Mouse (Mus musculus) lung, postnatal 14 days (tissue): ENCODE measurements around the gene Gm49403.
"Not testable (repeated sequence)": the region's sequence is repeated elsewhere in the genome, so short reads cannot be mapped to it uniquely, and the experiment has no call there.

Experiments
- DNase-seq: peaks from one replicate; pipeline ENCODE4 v3.0.0; 2021

The Gm49403 gene

DNA sequence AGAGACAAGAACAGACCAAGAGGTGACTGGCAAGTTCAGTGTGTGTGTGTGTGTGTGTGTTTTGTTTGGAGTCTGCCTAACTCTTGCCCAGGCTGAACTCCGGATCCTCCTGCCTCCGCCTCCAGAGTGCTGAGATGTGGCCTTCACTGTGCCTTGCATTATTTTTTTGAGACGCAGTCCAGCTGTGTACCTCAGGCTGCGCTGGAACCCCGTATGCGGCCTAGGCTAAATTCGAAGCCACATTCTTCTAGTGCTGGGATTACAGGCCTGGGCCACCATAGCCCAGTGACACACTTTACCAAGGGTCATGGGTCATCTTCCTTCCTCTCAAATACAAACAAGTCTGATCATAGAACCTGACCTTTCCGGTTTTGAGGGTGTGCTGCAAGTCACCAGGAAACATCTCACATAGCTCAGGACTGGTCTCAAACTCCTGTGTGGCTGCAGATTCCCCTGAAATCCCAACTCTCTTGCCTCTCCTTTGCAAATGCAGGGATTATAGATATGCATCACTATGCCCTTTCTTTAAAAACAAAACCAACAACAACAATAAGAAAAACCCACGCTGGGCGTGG lies 11.4 kb upstream of the Gm49403 start:
- DNase-seq: no peak

DNA sequence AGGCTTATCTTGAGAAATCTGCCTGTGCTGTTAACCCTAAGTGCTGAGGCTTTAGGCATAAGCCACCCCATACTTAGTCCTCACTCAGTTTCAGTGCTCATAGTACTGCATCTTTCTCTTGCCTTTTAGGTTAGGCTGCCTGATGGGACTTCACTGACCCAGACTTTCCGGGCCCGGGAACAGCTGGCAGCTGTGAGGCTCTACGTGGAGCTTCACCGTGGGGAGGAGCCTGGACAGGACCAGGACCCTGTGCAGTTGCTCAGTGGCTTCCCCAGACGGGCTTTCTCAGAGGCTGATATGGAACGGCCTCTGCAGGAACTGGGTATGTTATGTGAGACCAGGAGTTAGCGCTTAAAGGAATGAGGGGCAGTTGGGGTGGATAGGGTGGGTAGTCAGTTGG lies 8.7 kb upstream of the Gm49403 start:
- DNase-seq: no peak

DNA sequence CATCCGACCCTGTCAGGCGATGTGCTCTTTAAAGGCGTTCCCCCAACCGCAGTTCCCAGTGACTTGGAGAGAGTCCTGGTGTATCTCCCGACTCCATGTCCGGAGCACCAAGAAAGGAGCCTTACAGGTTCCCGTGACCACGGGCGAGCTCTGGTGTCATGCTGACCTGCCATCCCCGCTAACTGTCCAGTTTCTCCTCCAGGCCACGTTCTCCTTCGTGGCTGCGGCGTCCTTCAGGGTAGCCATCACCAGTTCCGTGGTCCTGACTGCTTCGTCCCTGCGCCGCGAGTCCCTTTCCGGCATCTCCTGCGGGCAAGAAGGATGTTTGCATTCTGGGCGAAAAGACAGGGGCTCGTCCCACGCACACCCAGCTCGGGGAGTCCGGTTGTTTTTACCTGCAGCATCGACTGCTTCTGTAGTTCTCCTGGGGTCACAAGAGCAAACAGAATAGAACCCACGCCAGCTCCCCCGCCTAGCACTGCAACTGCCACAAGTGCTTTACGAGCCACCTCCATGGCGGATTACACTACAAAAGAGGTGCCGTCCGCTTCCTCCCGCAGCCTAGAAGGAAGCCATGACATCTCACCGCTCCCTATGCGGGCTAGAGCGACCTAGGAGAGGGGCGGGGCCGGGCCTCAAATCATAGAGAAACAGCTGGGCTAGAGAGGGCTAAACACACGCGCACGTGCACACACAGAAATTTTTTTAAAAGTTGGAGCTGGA lies 3.3 kb upstream of the Gm49403 start, which contains the start of gene Uqcc3:
Gene Uqcc3 (minus strand): TSS at position 613 of the 723 bp plus-strand sequence.
- peak; percentile 90 for DNase-seq

DNA sequence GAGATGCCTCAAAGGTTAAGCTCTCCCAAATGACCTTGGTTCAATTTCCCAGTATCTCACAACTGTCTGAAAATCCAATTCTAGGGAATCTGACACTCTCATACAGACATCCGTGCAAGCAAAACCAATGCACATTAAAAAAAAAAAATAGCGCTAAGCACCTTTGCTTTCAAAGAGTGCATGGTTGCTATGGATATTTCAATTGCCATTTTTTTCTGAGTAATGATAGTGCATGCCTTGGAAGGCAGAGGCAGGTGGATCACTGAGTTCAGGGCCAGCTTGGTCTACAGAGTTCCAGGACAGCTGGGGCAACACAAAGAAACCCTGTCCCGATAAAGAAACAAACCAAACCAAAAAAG lies 2.7 kb upstream of the Gm49403 start:
- no peak for DNase-seq

DNA sequence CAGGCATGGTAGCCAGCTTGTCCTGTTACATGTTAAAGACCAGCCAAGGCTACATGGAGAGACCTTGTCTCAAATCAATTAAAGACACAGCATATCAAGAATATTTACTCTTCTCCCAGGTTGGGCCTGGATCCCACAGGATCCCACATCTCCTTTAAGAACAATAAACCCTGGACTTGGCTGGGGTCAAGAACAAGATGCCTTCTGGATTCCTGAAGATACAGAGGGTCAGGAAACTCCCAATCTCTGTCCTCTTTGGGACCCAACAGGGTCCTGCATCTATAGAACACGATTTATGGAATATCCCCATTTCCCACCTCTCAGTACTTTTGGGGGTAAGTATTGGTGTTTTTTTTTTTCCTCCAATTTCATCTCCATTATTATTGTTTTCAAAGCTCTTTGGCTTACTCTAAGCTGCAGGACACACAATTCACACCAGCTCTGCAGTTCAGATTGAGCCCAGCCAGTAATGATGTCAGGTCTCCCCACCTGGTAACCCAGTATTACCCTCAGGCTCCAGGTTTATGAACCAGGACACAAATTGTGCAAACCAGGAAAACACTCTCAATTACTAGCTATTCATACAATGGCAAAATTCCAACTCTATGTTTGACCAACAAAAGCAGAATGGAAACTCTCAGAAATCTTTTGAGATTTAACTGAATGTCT lies 3.3 kb downstream of the Gm49403 start:
- no peak for DNase-seq

DNA sequence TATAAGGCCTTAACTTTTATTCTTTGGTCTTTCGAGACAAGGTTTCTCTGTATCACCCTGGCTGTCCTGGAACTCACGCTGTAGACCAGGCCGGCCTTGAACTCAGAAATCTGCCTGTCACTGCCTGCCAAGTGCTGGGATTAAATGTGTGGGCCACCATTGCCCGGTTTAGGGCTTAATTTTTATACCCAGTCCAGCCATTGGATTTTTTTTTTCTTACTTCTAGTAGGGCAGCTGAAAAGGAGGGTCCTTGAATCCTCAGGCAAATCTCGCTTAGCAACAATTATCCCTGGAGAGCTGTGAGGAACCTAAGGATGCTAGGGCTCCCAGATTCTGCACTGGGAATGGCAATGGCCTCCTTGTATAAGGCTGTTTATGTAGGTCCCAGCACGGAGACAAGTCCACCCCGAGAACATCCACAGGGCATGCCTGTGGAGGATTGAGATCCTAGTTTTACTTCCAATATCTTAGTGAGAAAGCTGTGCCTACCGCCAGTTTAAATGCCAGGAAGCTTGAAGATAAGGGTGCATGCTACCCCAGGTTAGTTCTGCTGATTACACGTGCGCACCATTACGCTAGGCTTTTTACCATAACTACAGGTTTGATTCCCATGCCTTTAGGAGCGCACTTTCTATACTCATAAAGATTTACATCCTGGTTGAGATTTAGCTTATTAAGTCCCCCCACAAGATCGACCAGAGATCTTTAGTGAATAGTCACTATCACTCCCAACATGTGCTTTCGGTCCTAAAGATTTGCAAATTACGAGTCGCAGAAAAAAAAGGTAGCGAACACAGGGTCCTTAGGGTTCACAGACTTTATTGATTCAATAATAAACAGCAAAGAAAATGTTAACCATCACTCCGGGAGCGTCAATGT lies 4.1 kb downstream of the Gm49403 start:
- no peak for DNase-seq

DNA sequence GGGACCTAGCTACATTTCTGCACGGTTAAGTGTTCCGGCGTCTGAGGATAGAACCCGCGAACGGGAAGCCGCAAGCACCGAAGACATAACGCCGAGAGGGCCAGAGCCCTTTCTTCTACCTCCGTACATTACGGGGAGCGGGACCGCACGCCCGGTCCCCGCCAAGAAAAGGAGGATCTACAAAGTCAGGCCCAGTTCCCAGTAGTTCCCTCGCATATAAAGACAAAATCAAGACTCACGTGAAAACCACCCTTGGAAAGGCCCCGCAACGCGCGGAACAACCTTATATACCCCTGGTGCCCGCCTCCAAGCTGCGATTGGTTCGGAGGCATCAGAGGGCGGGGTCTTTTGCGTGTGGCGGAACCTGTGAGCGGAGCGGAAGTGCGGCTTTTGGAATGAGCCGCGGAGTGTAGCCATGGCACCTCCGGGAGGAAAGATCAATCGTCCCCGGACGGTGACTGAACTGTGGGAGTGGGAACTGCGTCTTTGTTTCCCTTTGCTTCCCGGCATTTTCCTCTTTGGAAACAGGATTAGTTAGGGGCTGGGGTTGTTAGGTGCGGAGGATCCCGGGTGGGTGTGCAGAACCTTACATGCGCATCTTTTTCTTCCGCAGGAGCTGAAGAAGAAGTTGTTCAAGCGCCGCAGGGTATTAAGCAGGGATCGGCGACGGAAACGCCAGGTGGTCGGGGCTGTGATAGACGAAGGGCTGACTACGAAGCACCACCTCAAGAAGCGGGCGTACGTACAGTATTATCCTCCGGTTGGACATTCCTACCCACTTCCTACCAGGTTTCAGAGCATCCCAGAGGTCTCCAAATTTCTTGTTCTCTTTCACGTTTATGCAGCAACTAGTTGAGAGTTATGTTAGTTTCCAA lies 5.0 kb downstream of the Gm49403 start, which contains the start of the genes 1810009A15Rik and Gm49416:
Gene 1810009A15Rik (plus strand): TSS at position 343 of the 875 bp plus-strand sequence.
Gene Gm49416 (plus strand): TSS at position 416 of the 875 bp plus-strand sequence.
- DNase-seq: peak; percentile 95

DNA sequence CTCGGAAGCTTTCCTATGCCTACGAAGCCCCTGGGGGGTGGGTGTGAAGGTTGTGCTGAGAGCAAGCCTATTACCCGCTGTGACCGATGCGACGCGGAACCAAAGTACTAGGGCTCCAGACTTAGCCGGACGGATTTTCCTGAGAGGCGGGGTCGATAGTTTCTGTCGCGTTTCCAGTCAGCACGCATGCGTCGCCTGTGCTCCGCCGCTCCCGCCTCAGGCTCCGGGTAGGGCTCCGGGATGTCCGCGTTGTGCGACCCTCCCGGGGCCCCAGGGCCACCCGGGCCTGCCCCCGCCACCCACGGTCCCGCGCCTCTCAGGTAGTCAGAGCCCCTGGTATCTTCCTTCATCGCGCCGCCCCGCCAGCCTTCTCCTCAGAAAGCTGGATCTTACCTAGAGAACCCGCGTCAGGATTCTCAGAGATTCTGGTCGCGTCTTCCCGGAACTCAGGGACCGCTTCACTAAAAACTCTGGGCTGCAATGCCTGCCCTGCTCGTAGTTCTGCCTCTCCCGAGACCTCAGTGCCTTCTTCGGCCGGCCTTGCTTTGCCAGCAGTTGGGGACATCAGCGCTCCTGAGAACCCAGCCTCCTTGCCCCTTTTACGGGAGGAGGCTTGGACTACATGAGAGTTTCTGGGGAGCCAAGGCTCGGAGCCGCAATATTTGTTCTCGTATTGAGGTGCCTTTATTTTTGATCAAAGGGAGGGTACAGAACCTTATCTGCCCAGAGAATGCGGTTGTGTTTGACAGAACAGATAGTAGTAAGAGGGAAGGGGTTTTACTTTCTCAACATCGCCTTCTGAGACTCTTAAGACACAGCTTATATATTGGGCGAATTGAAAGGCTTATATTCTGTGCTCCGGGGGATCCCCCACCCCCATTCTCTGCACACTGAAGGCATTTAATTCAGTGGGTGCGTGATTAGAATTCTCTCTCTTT lies 9.4 kb downstream of the Gm49403 start, which contains the start of gene Ints5:
Gene Ints5 (plus strand): TSS at position 177 of the 938 bp plus-strand sequence.
- peak; percentile 86 for DNase-seq

DNA sequence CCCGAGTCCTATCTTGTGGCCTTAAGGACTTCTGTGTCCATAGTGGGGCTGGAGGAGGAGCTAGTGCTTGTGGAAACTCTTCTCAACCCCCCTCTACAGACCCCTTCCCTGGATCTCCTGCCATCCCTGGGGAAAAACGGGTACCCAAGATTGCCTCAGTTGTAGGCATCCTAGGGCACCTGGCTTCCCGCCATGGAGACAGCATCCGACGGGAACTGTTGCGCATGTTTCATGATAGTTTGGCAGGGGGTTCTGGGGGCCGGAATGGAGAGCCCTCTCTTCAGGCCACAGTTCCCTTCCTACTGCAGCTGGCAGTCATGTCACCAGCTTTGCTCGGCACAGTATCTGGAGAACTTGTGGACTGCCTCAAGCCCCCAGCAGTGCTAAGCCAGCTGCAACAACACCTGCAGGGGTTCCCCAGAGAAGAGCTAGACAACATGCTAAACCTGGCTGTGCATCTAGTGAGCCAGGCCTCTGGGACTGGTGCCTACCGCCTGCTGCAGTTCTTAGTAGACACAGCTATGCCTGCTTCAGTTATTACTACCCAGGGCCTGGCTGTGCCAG lies 11.7 kb downstream of the Gm49403 start:
- no peak for DNase-seq

DNA sequence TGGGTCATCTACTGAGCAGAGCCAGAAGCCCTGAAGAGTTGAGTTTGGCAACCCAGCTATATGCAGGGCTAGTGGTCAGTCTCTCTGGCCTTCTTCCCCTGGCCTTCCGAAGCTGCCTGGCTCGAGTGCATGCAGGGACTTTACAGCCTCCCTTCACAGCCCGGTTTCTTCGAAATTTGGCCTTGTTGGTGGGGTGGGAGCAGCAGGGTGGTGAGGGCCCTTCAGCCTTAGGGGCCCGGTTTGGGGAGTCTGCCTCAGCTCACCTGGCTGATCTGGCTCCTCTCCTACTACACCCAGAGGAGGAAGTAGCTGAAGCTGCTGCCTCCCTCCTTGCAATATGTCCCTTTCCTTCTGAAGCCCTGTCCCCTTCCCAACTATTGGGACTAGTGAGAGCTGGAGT lies 12.5 kb downstream of the Gm49403 start:
- not testable (repeated sequence) for DNase-seq

DNA sequence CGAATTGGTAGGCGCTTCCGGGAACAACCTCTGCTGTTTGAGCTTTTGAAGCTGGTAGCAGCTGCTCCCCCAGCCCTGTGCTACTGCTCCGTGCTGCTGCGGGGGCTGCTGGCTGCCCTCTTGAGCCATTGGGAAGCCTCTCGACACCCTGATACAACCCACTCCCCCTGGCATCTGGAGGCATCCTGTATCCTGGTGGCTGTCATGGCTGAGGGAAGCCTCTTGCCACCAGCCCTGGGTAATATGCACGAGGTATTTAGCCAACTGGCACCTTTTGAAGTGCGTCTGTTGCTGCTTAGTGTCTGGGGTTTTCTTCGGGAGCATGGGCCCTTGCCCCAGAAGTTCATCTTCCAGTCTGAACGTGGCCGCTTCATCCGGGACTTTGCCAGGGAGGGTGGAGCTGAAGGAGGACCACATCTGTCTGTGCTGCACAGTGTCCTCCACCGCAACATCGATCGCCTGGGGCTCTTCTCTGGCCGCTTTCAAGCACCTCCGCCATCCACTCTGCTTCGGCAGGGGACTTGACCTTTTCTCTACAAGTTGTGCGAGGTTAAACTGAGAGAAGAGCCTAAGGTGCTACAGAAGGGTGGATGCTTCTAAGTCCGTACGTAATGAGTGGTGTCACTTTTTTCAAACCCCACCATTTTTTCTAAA lies 13.6 kb downstream of the Gm49403 start:
- DNase-seq: peak; percentile 50

DNA sequence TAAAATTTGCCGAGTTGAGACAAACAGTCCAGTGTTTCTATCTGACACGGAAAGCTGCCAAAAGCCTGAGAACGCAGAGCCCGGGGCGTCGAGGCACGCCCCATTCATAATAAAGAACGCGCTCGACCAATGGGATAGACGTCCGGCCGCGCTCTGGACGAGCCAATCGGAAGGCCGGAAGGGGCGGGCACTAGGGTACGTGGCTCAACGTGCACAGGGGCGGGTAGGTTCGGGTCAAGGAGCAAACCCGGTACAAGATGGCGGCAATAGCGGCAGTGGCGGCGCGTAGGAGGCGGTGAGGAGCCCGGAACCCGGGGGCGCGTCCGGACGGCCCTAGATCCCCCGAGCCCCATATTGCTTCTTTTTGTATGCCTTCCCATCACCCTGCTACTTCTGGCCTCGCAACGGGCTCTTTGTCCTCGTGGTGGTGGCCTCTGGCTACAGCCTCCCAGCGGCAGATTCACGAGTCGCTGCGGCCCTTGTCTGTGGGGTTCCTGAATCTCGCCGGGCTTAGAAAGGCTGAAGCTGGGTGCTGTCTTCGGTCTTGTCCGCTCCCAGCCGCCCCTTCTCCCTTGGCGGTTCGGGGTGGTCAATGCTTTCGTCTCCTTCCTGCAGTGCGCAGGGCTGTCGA lies 14.2 kb downstream of the Gm49403 start, which contains the start of gene Ganab:
Gene Ganab (plus strand): TSS at position 207 of the 631 bp plus-strand sequence.
- peak; percentile 95 for DNase-seq

DNA sequence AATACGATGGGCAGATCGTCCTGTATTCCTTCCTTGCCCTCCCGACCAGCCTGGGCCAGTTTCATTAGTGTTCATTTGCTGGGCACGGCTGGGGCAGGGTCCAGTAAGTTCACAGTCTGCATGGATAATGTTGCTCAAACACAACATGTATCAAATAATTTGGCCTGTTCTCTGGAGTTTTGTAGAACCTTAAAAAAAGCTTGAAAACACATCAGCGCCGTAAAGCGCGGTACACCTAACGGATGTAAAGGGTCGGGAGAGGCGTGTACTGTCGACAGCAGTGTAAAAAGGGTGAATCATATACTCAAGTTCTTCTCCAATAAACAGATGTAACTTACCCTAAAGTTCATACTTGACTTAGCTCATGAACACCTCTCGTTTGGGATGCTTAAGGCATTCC lies 14.8 kb downstream of the Gm49403 start:
- DNase-seq: no peak

DNA sequence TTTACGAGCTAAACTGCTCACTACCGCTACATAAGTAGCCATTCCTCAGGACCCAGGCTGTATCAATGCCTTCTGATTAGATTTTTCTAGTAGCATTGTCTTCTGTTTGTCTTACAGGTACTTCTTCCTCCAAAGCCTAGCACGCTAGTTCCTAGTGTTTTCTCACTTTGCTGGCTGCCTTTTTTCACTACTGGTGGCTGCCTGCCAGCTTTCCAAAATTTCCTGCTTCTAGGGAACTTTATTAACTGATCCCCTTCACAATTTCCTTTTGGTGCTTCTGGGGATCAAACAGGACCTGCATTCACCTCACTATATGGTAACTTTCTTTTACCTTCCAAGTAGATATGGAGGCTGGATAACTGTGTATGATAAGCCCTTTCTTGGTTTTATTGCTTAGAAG lies 15.3 kb downstream of the Gm49403 start:
- DNase-seq: no peak

DNA sequence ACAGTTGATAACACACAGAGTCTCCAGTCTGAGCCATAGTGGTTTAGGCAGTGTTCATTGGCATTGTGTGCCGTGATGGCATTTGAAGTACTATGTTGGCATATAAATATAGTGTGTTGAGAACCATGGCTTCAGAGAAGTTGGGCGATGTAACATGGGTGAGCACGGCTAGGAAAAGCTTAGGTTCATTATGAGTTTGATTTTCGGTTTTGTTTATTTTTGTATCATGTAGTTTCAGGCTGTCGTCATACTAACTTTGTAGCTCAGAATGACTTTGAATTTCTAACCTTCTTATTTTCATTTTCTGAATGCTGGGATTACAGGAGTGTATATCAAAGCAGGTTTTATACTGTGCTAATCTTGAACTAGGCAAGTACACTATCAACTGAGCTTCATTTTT lies 19.7 kb downstream of the Gm49403 start:
- DNase-seq: no peak

DNA sequence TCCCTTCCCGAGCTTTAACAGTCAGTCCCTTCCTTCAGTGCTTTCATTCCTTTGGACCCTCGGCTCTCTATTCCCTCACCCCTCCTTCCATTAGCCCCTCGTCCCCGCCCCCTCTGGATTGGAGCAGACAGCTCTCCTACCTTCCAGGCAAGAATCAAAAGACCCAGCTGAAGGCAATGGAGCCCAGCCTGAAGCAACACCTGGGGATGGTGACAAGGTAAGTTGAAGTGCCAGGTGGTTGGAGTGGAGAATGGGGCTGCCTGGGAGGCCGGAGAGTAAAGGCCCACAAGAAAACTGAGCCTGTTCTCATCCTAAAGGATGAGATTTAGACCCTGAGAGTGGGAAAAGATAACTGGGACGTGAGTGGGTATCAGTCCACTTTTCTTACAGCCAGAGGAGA lies 24.8 kb downstream of the Gm49403 start:
- no peak for DNase-seq

DNA sequence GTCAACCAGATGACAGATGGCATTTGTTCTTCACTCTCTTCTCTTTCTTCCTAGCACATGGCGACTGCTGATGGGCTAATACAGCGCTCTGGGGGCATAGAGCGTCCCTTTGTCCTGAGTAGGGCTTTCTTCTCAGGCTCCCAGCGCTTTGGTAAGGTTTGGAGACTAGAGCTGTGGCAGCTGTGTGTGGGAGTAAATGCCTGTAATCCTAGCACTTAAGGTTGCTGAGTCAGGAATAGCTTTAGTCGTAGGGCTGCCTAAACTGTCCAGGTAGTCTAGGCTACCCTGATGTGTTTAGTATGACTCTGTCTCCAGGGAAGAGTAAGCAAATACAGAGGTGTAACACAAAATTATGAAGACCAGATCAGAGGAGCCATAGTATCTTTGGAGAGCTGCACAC lies 28.1 kb downstream of the Gm49403 start:
- DNase-seq: no peak

DNA sequence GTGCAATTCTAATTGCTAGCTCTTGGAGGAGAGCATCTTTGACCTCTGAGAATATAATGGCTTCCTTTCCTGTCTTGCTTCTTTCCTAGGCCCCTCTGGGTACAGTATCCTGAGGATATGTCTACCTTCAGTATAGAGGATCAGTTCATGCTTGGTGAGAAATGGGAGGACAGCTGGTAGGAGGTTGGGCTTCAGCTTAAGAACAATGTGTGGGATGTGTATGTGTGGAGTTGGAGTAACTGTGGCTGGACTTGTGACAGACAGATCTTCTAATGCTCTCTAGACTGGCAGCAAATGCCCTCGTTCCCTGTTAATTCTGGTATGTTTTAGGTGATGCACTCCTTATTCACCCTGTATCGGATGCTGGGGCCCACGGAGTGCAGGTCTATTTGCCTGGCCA lies 30.5 kb downstream of the Gm49403 start:
- no peak for DNase-seq

DNA sequence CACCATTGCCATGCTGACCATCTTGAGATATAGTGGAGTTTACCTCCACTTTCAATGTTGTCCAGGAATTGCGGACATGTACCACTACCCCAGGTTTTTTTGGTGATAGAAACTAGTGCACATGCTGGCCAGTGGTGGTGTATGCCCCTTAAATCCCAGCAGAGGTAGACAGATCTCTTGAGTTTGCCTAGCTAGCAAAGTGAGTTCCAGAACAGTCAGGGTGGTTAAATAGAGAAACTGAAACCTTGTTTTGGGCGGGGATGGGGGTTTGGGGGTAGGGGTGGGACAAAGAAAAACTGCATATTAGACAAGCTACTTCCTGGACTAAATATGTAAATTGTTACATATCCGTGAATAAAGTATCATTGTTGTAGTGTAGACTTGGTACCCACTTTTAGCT lies 35.3 kb downstream of the Gm49403 start:
- no peak for DNase-seq
